Mouse (Mus musculus) liver, postnatal 0 days (tissue): ENCODE measurements around the gene Kat8.

Source experiments
- CTCF ChIP-seq: sonication (generic); IDR thresholded peaks from 2 replicates; pipeline ENCODE4 v1.5.1; 2016; ENCODE audit warnings: antibody characterized with exemption, low read depth
- EP300 ChIP-seq: IDR thresholded peaks from 2 replicates; pipeline ENCODE4 v1.6.1; 2016; ENCODE audit warnings: antibody characterized with exemption, low read depth, mild to moderate bottlenecking

DNA sequence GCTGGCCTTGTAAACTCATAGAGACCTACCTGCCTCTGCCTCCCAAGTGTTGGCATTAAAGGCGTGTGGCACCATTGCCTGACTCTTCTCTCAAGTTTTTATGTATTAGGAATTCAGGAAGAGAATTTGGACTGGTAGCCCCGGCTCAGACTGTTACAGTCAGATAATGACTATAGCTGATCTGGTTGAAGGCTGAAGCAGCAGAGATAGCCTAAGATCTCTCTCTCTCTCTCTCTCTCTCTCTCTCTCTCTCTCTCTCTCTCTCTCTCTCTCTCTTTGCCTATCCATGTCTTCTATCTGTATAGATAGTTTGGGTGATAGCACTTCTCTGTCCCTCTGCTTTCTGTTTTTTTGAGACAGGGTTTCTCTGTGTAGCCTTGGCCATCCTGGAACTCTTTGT, 10.5 kb upstream of the Kat8 start:
- TF ChIP-seq CTCF (no peak), EP300 (no peak)
